Mouse (Mus musculus) bone marrow macrophage, adult 2 months (primary cell): ENCODE measurements around the gene Cgas. TPM values are rescaled to one million over a fixed set of nuclear protein-coding genes. Genes with fewer than 3 reads are reported as not detected.

Experiments used
- H3K27ac ChIP-seq: 2 replicates; pipeline ENCODE4 v1.5.1; 2012; ENCODE audit warnings: low read depth, low read length; ENCODE audit not compliant: insufficient read depth
- H3K4me1 ChIP-seq: 2 replicates; pipeline ENCODE4 v1.6.1; 2012; ENCODE audit warnings: low read length; ENCODE audit not compliant: control insufficient read depth, insufficient read depth
- H3K4me3 ChIP-seq: 2 replicates; pipeline ENCODE4 v1.5.1; 2012; ENCODE audit warnings: mild to moderate bottlenecking, low read length, moderate library complexity; ENCODE audit not compliant: insufficient read depth
- CTCF ChIP-seq: IDR thresholded peaks from 2 replicates; pipeline ENCODE4 v1.5.1; 2012; ENCODE audit warnings: low read depth, mild to moderate bottlenecking, low read length, moderate library complexity
- POLR2A ChIP-seq: IDR thresholded peaks from 2 replicates; pipeline ENCODE4 v1.6.1; 2012; ENCODE audit warnings: mild to moderate bottlenecking, low read depth, low read length, borderline replicate concordance
- polyA plus RNA-seq: library from polyadenylated mRNA; stranded (reverse); fragments of >200 nt; gene quantifications from 2 replicates; pipeline ENCODE4 v1.2.4, GENCODE M21; 2012; ENCODE audit not compliant: missing spikeins, insufficient read depth, insufficient read length

The Cgas gene
- polyA plus RNA-seq, 1 experiment = 8.0 TPM

DNA sequence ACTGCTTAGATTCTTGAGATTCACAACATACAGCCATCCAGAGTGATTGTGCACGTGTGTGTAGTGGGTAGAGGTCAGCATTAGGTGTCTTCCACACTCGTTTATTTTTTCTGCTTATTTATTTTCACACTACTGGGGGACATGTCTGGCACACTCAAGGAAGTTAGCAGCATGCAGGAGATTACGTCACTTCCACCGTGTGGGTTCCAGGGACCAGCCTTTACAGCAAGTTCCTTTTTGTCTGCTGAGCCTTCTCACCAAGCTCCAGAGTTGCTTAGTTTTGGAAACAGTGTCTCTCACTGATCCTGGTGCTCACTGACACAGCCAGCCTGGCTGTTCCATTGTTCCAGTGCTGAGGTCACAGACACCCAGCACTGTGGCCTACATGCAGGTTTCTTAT is 8.3 kb upstream of the Cgas start:
- Histone ChIP-seq H3K4me1 (peaks cover 23% of the 10 kb centered on the region), H3K27ac (peak overlapping the region; percentile 85), H3K4me3 (no peak overlapping the region)
- no peak for TF ChIP-seq POLR2A
- no peak for TF ChIP-seq CTCF

DNA sequence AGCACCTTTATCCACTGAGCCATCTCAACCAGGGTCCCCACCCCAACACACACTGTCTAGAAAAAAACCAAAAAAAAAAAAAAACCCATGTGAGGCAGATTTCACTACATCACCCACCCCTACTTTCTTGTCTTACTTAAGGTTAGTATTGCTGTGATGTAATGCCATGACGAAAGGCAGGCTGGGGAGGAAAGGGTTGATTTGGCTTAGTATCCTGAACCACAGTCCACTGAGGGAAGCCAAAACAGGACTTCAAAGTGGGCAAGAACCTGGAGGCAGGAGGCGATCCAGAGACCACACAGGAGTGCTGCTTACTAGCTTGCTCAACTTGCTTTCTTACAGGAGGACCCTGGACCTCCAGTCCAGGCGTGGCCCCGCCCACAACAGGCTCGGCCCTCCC is 7.4 kb upstream of the Cgas start:
- TF ChIP-seq CTCF (no peak), POLR2A (no peak)
- peaks cover 23% of the 10 kb centered on the region for H3K4me1 ChIP-seq
- peak overlapping the region; percentile 85 for H3K27ac ChIP-seq
- H3K4me3 ChIP-seq = no peak overlapping the region

DNA sequence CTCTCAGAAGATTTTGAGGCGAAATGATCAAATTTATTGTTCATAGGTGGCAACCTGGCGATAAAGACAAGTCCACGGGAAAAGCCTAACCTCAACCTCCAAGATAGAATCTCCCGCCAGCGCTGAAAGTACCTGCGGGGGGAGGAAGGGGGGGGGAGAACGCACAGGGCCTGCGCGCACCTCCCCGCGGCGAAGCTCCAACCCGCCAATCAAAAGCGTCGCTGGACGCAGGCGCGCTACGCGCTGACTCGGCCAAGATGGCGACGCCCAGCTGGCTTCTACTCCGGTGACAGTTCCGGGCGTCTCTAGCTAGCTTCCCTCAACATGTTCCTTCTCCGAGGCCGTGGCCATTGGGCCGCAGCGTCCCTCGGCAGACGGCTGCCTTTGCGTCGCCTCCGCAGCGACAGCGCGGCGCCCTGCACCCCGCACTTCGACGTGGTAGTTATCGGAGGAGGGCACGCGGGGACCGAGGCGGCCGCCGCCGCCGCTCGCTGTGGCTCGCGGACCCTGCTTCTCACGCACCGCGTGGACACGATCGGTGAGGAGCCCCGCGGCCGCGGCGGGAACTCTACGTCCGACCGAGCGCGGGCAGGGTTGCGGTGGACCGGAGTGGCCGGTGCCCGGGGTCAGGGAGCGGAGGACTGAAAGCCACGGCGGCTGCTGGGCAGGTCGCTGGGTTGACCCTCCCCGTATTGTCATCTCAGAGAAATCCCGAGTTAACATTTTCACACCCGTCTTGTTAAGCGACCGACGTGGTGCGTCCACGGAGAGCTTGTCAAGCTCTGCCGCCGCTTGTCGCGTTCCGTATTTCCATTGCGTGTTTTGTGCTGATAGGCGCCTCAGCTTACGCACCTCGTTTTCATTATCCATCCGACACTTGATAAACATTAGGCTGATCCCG is 5.2 kb upstream of the Cgas start, which contains the start of the genes Mto1 and Gm17324:
Gene Mto1, plus strand, starts transcription at position 236 of the 901 bp plus-strand sequence.
Gene Gm17324, minus strand, starts transcription at position 814 of the 901 bp plus-strand sequence.
- peak within 1 kb of the TSS; percentile 96 for H3K4me3 ChIP-seq
- H3K27ac ChIP-seq = peak within 1 kb of the TSS; percentile 85
- TF ChIP-seq CTCF = no peak
- no peak for TF ChIP-seq POLR2A
- peaks cover 27% of the 10 kb centered on the region for H3K4me1 ChIP-seq

DNA sequence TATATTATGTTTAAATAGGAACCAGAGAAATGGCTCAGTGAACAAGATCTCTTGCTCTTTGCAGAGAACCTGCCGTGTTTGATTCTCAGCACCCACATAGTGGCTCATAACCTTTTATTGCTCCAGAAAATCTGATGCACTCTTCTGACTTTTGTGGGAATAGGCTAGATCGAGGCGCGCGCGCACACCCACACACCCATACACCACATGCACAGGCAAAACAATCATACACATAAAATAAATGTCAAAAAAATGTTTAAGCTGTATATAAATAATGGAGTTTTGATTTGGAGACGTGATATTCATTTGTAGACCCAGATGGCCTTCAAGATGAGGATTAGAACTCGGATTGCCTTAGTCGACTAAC is 4.6 kb upstream of the Cgas start:
- no peak for TF ChIP-seq CTCF
- TF ChIP-seq POLR2A = no peak
- Histone ChIP-seq H3K27ac (no peak overlapping the region), H3K4me3 (peak overlapping the region; percentile 96), H3K4me1 (peaks cover 27% of the 10 kb centered on the region)

DNA sequence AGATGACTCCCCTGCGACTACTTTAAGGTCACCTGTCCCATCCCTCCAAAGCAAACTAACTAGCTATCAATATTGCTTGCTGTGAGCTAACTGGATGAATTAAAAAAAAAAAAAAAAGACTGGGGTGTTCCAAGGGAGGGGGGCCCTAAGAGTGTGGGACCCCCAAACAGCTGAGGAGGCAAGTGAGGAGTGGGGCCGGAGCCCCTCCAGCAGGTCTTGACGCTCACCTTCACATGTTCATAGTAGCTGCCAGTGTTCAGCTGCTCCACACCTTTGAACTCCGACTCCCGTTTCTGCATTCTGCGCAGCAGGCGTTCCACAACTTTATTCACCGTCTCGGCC is 829 bp downstream of the Cgas start:
- peaks cover 19% of the 10 kb centered on the region for H3K4me1 ChIP-seq
- peak overlapping the region; percentile 72 for H3K27ac ChIP-seq
- TF ChIP-seq CTCF (no peak), POLR2A (no peak)
- peak overlapping the region; percentile 85 for H3K4me3 ChIP-seq

DNA sequence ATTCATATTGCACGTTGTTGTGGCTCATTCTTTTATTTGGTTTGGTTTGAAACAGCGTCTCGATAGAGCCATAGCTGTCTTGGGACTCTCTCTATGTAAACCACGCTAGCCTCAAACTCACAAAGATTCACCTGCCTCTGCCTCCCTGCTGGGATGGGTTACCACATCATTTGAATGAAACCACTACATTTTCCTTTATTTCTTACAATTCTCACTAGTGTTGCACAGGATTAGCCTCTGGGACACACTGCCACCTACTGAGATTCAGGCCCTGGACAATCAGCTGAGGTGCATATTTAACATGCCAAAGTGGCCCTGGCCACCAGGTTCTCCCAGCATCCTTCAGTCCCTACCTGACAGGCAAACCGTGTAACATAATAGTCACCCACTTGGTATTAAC is 3.6 kb downstream of the Cgas start:
- Histone ChIP-seq H3K4me1 (peaks cover 22% of the 10 kb centered on the region), H3K27ac (no peak overlapping the region), H3K4me3 (no peak overlapping the region)
- no peak for TF ChIP-seq CTCF
- no peak for TF ChIP-seq POLR2A

DNA sequence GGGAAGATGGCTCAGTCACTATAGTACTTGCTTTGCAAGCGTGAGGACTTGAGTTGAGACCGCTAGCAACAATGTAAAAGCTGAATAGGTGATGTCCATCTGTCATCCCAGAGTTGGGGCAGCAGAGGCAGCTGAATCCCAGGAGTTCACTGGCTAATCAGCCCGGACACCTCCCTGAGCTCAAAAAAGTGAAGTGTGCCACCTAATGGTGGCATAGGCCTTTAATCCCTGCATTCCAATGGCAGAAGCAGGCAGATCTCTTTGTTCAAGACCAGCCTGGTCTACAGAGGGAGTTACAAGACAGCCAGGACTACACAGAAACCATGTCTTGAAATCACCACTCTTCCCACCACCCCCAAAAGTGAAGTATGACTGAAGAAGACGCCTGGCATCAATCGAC is 10.6 kb downstream of the Cgas start:
- TF ChIP-seq CTCF (no peak), POLR2A (no peak)
- Histone ChIP-seq H3K27ac (no peak overlapping the region), H3K4me3 (no peak overlapping the region), H3K4me1 (peaks cover 16% of the 10 kb centered on the region)

DNA sequence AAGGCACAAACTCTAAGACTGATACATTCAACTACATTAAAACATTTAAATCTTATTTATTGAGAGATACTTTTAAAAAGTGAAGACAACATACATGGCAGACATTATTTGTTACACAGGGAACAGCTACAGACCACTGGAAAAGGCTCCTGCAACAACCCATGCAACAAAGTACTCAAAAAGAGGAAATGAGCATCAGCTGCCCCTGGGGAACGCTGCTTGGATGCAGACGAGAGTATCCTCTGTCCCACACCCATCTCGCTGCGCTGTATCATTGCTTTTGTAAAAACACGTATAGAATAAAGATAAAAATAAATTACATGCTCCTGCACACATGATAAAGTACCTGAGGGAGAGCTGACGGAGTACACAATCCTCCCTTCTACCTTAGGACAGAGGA is 12.6 kb downstream of the Cgas start:
- Histone ChIP-seq H3K4me3 (no peak overlapping the region), H3K27ac (no peak overlapping the region), H3K4me1 (peaks cover 12% of the 10 kb centered on the region)
- no peak for TF ChIP-seq POLR2A
- TF ChIP-seq CTCF = no peak

DNA sequence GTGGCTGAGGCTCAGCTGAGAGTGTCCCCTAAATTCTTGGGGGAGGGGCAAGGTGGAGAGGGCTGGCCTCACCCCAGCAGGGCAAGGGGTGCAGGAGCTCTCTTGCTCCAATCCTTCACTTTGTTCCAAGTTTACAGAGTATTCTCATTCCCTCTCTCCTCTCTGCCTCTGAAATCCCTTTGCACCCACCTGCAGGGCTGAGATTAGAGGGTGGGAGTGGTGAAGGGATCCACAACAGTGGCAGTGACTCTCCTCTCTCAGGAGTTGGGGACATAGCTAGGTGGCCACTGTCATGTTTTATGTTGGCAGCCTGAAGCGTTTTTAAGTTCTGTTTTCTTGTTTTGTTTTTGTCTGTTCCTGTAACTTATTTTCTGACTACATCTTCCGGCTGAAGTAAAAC is 13.5 kb downstream of the Cgas start:
- H3K4me1 ChIP-seq = peaks cover 12% of the 10 kb centered on the region
- no peak overlapping the region for H3K4me3 ChIP-seq
- H3K27ac ChIP-seq = no peak overlapping the region
- no peak for TF ChIP-seq CTCF

DNA sequence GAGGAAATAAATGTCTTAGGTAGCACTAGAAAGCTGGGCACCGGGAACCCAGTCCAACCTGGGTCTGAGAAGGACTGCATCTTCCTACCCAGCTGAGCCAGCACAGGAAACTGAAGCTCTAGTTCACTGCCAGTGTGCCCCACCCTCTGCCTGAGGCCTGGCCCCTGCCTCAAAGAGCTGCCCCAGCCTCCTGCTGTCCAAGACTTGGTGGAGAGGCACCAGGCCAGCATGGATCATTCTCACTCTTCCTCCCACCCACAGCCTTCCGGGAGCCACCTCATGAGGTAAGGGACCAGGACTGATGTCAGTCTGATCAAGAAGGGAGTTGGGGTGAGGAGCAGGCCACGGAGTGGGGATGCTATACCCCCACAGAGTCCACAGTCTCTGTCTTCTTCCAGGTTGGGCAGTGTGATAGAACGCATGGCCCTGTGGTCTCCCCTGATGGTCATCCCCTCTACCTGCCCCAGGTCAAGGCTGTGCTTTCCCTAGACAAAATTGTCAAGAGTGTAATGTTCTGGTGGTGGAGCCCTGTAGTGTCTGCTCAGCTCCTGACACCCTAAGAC is 14.1 kb downstream of the Cgas start:
- no peak for TF ChIP-seq POLR2A
- no peak for TF ChIP-seq CTCF
- H3K27ac ChIP-seq = no peak overlapping the region

More for the DNA sequence above, 14.1 kb downstream of the Cgas start:
- peaks cover 12% of the 10 kb centered on the region for H3K4me1 ChIP-seq
- no peak overlapping the region for H3K4me3 ChIP-seq
